Mouse (Mus musculus): Measurements from ENCODE around the gene Tnnt3. TPM values are rescaled to one million over a fixed set of nuclear protein-coding genes. Genes with fewer than 3 reads are reported as not detected.

The Tnnt3 gene
- total RNA-seq, 1 experiment from 2014 or later, result 20.4 TPM

DNA sequence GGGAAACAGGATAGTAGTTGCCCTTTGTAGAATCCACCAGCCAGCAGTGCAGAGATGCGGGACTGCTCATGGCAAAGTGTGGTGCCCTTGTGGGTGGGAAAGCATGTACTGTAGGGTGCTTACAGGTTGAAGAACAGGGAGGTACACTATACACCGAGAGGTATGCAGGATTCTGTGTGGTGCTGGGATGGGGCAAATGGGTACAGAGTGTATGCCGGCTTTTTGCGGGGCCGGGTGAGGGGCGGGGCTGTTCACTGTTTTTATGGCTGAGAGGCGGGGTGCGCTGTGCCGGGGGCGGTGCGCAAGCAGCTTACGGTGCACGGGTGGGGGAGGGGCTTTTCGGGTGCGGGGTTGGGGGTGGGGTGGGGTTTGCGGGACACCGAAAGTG is 34.0 kb downstream of the Tnnt3 start, which contains the start of gene Mrpl23:
Mrpl23 (plus strand) TSS at position 16 of the 388 bp plus-strand sequence.
- ATAC-seq (ENCODE audit: extremely low read depth, insufficient number of reproducible peaks, low FRiP score, poor library complexity, severe bottlenecking), result no peak; the same call in 1 of the 2 replicates

DNA sequence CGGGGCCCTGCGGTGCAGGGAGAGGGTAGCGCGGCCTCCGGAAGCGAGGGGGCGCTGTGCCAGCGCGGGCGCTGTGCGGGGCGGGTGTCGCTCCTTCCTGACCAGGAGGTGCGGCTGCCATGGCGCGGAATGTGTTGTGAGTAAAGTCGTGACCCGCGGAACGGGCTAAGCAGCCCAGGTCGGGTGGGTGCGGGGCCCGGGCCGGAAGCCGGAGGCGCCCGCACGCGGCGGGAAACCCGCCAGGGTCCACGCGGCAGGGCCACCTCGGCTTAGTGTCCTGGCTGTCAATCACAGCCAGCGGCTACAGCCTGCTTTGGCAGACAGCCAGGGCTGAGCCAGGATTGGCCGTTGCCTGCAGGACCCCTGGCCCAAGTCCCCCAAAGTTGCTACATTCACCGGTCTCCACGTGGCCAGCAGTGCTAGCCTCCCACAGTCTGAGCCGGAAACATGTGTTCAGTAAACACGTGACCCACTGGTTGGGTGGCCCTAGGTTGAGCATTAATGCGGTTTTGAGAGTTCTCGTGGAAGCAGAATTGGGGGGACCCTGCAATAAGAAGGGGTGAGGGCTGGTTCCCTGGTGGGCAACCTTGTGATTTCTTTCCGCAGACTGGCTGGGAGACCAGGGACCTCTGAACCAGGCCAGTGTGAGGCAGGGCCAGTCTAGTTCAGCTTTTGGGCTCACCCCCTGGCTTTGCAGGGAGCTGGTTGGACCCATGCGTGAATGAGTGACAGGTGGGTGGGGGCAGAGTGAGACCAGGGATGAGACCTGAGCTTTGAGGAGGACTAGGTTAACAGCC is 34.6 kb downstream of the Tnnt3 start:
- peak; percentile 56 for ATAC-seq (ENCODE audit: extremely low read depth, insufficient number of reproducible peaks, low FRiP score, poor library complexity, severe bottlenecking)

GRCm38 (mm10) chr7:142535116-142535515 is 36.5 kb downstream of the Tnnt3 start:
- no peak for ATAC-seq (ENCODE audit: extremely low read depth, insufficient number of reproducible peaks, low FRiP score, poor library complexity, severe bottlenecking)

DNA sequence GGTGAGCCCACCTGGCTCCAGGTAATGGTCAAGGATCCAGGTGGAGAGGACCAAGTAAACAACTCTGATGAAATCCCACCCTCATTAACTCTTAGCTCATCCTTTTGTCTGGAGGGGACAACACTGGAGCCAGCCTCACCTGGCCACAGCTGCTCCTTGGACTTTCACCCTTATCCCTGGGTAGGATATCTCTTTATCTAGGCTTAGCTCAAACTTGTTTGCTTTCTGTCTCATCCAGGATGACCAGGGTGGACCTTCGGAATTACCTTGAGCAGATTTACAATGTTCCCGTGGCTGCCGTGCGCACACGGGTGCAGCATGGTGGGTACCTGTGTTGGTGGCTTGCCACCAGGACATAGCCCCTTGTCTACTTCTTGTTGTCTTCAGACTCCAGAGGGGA is 37.2 kb downstream of the Tnnt3 start:
- no peak for ATAC-seq (ENCODE audit: extremely low read depth, insufficient number of reproducible peaks, low FRiP score, poor library complexity, severe bottlenecking)

DNA sequence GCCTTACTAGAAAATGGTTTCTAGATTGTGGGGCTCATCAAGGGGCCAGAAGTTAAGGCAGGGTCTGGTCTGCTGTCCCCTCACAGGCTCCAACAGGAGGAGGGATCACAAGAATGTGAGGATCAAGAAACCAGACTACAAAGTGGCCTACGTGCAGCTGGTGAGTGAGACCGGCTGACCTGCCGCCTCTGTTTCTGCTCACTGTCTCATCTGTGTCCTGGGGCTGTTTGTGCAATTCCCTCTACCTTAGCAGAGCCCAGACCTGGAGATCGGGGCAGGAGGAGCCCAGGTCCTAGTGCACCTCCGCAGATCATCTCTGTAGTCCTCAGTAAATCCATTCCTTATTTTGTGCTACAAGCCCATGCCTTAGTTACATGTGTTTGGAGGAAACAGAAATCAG is 38.5 kb downstream of the Tnnt3 start:
- no peak for ATAC-seq (ENCODE audit: extremely low read depth, insufficient number of reproducible peaks, low FRiP score, poor library complexity, severe bottlenecking)

DNA sequence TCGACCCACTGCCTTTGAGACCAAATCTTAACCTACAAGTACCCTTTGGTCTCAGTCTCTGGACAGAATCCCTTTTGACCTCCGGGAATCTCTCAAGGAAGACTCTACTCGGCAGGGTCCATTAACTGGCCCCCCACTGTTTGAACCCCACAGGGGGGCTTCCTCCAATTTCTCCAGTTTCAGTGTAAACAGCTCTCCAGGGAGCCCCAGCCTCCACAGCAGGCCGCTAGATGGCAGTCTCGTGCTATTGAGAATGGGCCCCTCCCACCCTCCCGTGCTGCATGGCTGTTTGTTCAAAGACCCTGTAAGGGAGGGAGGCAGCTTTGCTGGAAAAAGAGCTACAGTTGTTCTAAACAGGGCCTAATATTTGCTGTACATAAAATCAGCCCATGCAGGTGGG is 39.2 kb downstream of the Tnnt3 start:
- ATAC-seq (ENCODE audit: extremely low read depth, insufficient number of reproducible peaks, low FRiP score, poor library complexity, severe bottlenecking), result no peak

DNA sequence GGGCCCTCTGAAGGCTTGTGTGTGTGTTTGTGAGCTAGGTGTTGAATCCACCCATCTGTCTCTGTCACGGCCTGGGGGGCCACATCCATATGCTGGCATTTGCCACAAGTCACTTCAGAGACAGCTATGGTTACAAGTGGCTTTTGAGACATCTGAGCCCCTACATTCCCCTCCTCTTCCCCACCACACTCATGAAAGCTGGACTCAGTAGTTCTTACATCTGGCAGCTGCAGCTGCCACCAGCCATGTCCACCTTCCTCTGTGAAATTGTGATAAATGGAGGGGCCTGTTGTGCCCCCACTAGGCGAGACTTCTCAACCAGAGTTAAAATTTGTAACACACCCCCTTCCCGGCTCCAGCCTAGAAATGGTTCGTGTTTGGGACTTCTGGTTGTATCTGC is 39.7 kb downstream of the Tnnt3 start:
- no peak for ATAC-seq (ENCODE audit: extremely low read depth, insufficient number of reproducible peaks, low FRiP score, poor library complexity, severe bottlenecking)

GRCm38 (mm10) chr7:142538766-142539165 is 40.1 kb downstream of the Tnnt3 start:
- no peak for ATAC-seq (ENCODE audit: extremely low read depth, insufficient number of reproducible peaks, low FRiP score, poor library complexity, severe bottlenecking)

GRCm38 (mm10) chr7:142539828-142540227 is 41.2 kb downstream of the Tnnt3 start:
- no peak for ATAC-seq (ENCODE audit: extremely low read depth, insufficient number of reproducible peaks, low FRiP score, poor library complexity, severe bottlenecking)

GRCm38 (mm10) chr7:142542771-142543303 is 44.2 kb downstream of the Tnnt3 start:
- no peak for ATAC-seq (ENCODE audit: extremely low read depth, insufficient number of reproducible peaks, low FRiP score, poor library complexity, severe bottlenecking)

DNA sequence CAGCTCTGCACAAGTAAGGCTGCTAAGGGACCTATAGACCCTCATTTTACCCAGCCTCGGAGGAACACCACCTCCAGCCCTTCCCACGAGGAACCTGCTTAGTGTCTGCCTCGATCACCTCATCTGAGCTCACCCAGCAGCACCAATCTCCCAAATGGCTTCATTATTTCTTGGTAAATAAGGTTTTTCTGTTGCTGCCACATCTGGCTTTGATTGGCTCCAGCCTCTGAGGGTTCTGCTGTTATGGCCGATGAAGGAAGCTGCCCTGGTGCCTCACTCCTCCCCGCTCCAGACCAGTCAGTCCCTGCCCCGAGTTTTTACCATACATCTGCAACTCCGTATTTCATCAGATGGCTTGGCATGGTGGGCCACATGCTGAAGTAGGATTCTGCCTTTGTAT is 47.3 kb downstream of the Tnnt3 start:
- ATAC-seq (ENCODE audit: extremely low read depth, insufficient number of reproducible peaks, low FRiP score, poor library complexity, severe bottlenecking), result no peak

DNA sequence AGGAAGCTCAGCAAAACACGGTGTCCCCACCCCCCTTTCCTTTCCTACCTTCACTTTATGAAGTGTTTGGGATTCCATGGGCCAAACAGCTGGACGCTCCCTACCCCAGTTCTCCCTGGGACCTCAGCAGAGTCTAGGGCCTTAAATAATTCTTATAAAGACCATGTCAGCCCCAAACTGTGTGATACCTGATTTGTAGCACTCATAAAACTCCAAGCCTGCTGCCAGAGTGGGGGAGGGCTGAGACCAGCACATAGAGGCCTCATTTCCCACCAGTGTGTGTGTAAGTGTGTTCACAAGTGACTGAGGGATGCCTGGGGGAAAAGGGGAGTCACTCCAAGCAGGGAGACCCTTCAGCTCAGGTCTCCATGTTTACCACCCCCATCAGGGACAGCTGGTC is 49.2 kb downstream of the Tnnt3 start:
- ATAC-seq (ENCODE audit: extremely low read depth, insufficient number of reproducible peaks, low FRiP score, poor library complexity, severe bottlenecking), result no peak

- ATAC-seq (ENCODE audit: extremely low read depth, insufficient number of reproducible peaks, low FRiP score, poor library complexity, severe bottlenecking), result no peak
Observed at GRCm38 (mm10) chr7:142548706-142549105, 50.1 kb downstream of the Tnnt3 start.

- ATAC-seq (ENCODE audit: extremely low read depth, insufficient number of reproducible peaks, low FRiP score, poor library complexity, severe bottlenecking), result no peak
Observed at GRCm38 (mm10) chr7:142549941-142550763, 51.5 kb downstream of the Tnnt3 start.

- no peak for ATAC-seq (ENCODE audit: extremely low read depth, insufficient number of reproducible peaks, low FRiP score, poor library complexity, severe bottlenecking)
Observed at GRCm38 (mm10) chr7:142550935-142551373, 52.3 kb downstream of the Tnnt3 start.

GRCm38 (mm10) chr7:142551691-142552090 is 53.1 kb downstream of the Tnnt3 start:
- no peak for ATAC-seq (ENCODE audit: extremely low read depth, insufficient number of reproducible peaks, low FRiP score, poor library complexity, severe bottlenecking)

DNA sequence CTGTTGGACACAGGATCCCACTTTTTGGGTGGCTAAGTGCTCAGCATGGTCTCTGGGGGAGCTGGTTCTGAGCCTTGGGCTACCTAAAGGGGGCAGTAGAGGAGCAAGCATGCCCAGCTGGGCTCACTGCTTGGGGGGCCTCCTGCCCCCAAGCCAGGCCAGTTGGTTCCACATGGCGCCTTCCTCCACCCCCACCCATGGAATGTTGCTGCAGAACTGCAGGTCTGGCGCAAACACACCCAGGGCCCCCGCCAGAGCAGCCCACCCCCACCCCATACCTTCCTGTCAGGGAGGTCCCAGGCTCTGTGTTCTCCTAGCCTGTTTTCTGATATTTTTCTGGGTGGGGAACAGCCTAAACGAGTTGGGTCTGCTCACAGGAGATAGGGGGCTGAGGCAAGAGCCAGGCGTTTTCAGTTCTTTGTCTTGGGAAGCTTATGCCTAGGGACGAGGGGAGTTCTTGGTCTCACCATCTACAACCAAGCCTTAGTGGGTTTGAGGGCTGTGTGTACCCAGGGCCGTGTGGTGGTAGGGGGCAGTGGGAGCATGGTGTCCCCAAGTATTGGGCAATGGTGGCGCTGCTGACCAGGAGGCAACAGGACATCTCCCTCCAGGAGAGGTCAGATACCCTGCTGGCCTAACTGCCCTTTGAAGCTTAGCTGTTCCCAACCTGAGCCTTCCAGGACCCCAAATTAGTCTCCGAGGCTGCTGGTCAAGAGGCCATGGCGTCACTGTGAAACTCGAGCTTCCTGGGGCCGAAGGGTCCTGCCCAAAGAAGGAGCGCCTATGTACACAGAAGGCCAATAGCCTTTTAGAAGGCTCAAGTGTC is 54.2 kb downstream of the Tnnt3 start:
- ATAC-seq (ENCODE audit: extremely low read depth, insufficient number of reproducible peaks, low FRiP score, poor library complexity, severe bottlenecking), result no peak

- ATAC-seq (ENCODE audit: extremely low read depth, insufficient number of reproducible peaks, low FRiP score, poor library complexity, severe bottlenecking), result no peak
Observed at GRCm38 (mm10) chr7:142553417-142554335, 55.0 kb downstream of the Tnnt3 start.
